Mouse (Mus musculus) stomach, embryonic 15.5 days (tissue): ENCODE measurements around the gene Olfr765. TPM values are rescaled to one million over a fixed set of nuclear protein-coding genes. Genes with fewer than 3 reads are reported as not detected.

Source experiments
- ATAC-seq: fragments of 200-750 bp; cut with Nextera tagmentation; 2 replicates; pipeline ENCODE4 v1.8.0; 2017; ENCODE audit warnings: low read depth, moderate number of reproducible peaks, moderate TSS enrichment; ENCODE audit not compliant: insufficient read depth, low FRiP score
- H3K27ac ChIP-seq: fragments of 300-500 bp; sonication (generic); 2 replicates; pipeline ENCODE4 v1.5.1; 2015; ENCODE audit warnings: mild to moderate bottlenecking, inconsistent platforms
- H3K27me3 ChIP-seq: fragments of 300-500 bp; sonication (generic); replicated peaks from 2 replicates; pipeline ENCODE4 v1.6.1; 2015; ENCODE audit warnings: inconsistent platforms
- H3K36me3 ChIP-seq: fragments of 300-500 bp; sonication (generic); 2 replicates; pipeline ENCODE4 v1.6.1; 2015; ENCODE audit warnings: inconsistent platforms
- H3K4me1 ChIP-seq: fragments of 300-500 bp; sonication (generic); 2 replicates; pipeline ENCODE4 v1.6.1; 2015; ENCODE audit warnings: inconsistent platforms
- H3K4me2 ChIP-seq: fragments of 300-500 bp; sonication (generic); 2 replicates; pipeline ENCODE4 v1.6.1; 2015; ENCODE audit warnings: mild to moderate bottlenecking, inconsistent platforms
- H3K4me3 ChIP-seq: fragments of 300-500 bp; sonication (generic); replicated peaks from 2 replicates; pipeline ENCODE4 v1.5.1; 2015; ENCODE audit warnings: inconsistent platforms
- H3K9ac ChIP-seq: fragments of 300-500 bp; sonication (generic); 2 replicates; pipeline ENCODE4 v1.6.1; 2015; ENCODE audit warnings: inconsistent platforms
- H3K9me3 ChIP-seq: fragments of 300-500 bp; sonication (generic); 2 replicates; pipeline ENCODE4 v1.6.1; 2016; ENCODE audit warnings: inconsistent platforms
- WGBS: fragments of 180-500 bp; shearing (Covaris S2); methylation state at CpG from one replicate; pipeline ENCODE4 v1.1.7; 2015; 5-methylcytosine and 5-hydroxymethylcytosine counted together
- polyA plus RNA-seq: library from polyadenylated mRNA; unstranded; fragments of >200 nt; fragmentation: Nextera tagmentation; extraction: Ambion mirVana; gene quantifications from 2 replicates; pipeline ENCODE4 v1.2.1, GENCODE M21; 2015

The Olfr765 gene
- polyA plus RNA-seq, 1 experiment from 2014 or later, result not detected

DNA sequence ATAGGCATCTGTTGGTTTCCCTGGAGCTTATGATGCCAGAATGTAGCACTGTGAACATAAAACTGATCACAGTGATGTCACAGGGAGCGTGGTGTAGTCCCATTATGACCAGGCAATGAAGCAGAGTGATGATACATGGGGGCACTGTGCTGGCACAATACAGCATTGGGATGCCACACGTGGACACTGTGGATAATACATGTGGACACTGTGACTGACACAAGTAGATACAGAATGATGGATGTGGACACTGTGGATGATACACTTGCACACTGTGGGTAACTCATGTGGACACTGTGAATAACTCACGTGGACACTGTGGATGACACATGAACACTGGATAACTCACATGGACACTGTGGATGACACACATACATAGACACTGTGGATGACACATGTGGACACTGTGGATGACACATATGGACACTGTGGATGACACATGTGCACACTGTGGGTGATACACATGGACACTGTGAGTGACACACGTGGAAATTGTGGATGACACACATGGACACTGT lies 53.2 kb downstream of the Olfr765 start:
- no peak overlapping the region for H3K9ac ChIP-seq
- no peak for ATAC-seq
- WGBS, result 75% methylated on average over 4 of the region's 4 CpGs
- H3K36me3 ChIP-seq, result no peaks in the 10 kb centered on the region
- no peak overlapping the region for H3K4me2 ChIP-seq
- H3K4me3 ChIP-seq, result no peak overlapping the region
- no peaks in the 10 kb centered on the region for H3K27me3 ChIP-seq
- no peaks in the 10 kb centered on the region for H3K4me1 ChIP-seq
- H3K9me3 ChIP-seq, result no peaks in the 10 kb centered on the region
- H3K27ac ChIP-seq, result no peak overlapping the region

GRCm38 (mm10) chr10:128995796-128996195 lies 54.0 kb downstream of the Olfr765 start:
- no peak overlapping the region for H3K4me2 ChIP-seq
- H3K36me3 ChIP-seq, result no peaks in the 10 kb centered on the region
- H3K27me3 ChIP-seq, result no peaks in the 10 kb centered on the region
- H3K27ac ChIP-seq, result no peak overlapping the region
- no peak for ATAC-seq
- no peaks in the 10 kb centered on the region for H3K9me3 ChIP-seq
- WGBS, result 88% methylated on average over 1 of the region's 1 CpGs
- H3K9ac ChIP-seq, result no peak overlapping the region
- H3K4me3 ChIP-seq, result no peak overlapping the region
- no peaks in the 10 kb centered on the region for H3K4me1 ChIP-seq

Other genes with a start within 250 kb of the Olfr765 start
- 49.8 and 50.6 TPM in 2 replicates for gene Dnajc14, start 245.9 kb downstream of the Olfr765 start, polyA plus RNA-seq
- 15.4 and 16.3 TPM in 2 replicates for gene Tmem198b, start 245.6 kb downstream of the Olfr765 start, polyA plus RNA-seq
- 187 and 207 TPM in 2 replicates for gene Sarnp, start 232.7 kb downstream of the Olfr765 start, polyA plus RNA-seq
- gene Ormdl2, start 228.4 kb downstream of the Olfr765 start, polyA plus RNA-seq, result 92.8 and 95.7 TPM in 2 replicates
- 4.4 and 4.7 TPM in 2 replicates for gene Gdf11, start 158.3 kb downstream of the Olfr765 start, polyA plus RNA-seq
- 693 and 758 TPM in 2 replicates for gene Cd63, start 149.0 kb downstream of the Olfr765 start, polyA plus RNA-seq
- gene Rdh5, start 127.1 kb downstream of the Olfr765 start, polyA plus RNA-seq, result 12.9 and 15.0 TPM in 2 replicates
- gene Bloc1s1, start 126.0 kb downstream of the Olfr765 start, polyA plus RNA-seq, result 190 and 208 TPM in 2 replicates
- 5.2 and 5.7 TPM in 2 replicates for gene Itga7, start 116.2 kb downstream of the Olfr765 start, polyA plus RNA-seq
- gene Mettl7b, start 89.0 kb downstream of the Olfr765 start, polyA plus RNA-seq, result 2.2 and 2.8 TPM in 2 replicates
- gene Olfr9, start 60.6 kb downstream of the Olfr765 start, polyA plus RNA-seq, result not detected in 2 replicates
- gene Olfr763, start 39.2 kb downstream of the Olfr765 start, polyA plus RNA-seq, result not detected in 2 replicates
- not detected in 2 replicates for gene Olfr764-ps1, start 10.1 kb downstream of the Olfr765 start, polyA plus RNA-seq
- gene Olfr766-ps1, start 19.0 kb upstream of the Olfr765 start, polyA plus RNA-seq, result not detected in 2 replicates
- not detected in 2 replicates for gene Olfr767, start 32.9 kb upstream of the Olfr765 start, polyA plus RNA-seq
- gene Olfr768, start 49.4 kb upstream of the Olfr765 start, polyA plus RNA-seq, result not detected in 2 replicates
- gene Olfr769, start 67.9 kb upstream of the Olfr765 start, polyA plus RNA-seq, result not detected in 2 replicates
- gene Olfr770, start 89.0 kb upstream of the Olfr765 start, polyA plus RNA-seq, result not detected in 2 replicates
- gene Olfr771, start 114.8 kb upstream of the Olfr765 start, polyA plus RNA-seq, result not detected in 2 replicates
- gene Olfr772, start 127.9 kb upstream of the Olfr765 start, polyA plus RNA-seq, result not detected in 2 replicates
- not detected in 2 replicates for gene Olfr773, start 137.4 kb upstream of the Olfr765 start, polyA plus RNA-seq
- not detected in 2 replicates for gene Olfr774, start 186.2 kb upstream of the Olfr765 start, polyA plus RNA-seq
- not detected in 2 replicates for gene Olfr775, start 198.4 kb upstream of the Olfr765 start, polyA plus RNA-seq
- not detected in 2 replicates for gene Olfr776, start 209.1 kb upstream of the Olfr765 start, polyA plus RNA-seq
- not detected in 2 replicates for gene Olfr777, start 221.5 kb upstream of the Olfr765 start, polyA plus RNA-seq